Mouse (Mus musculus) v-Abl transformed pro-B cells (cell line): Measurements from ENCODE around the gene Olfml3.

ENCODE experiments used
- in situ Hi-C, 2 experiments: fragments of 400-800 bp; cut with MboI; formaldehyde crosslinking; loops; one replicate each; pipeline ENCODE4 v1.15.1; 2025; ENCODE audit not compliant: unreplicated experiment in 2 of 2

Olfml3 gene

GRCm38 (mm10) chr3:103737778-103738571 lies at the start of gene Olfml3:
Olfml3 (minus strand) TSS chr3:103738001.
- in situ Hi-C loops: loop anchor here (5.0 to 25.0 kb wide), 9 partner anchors 147 to 947 kb away; no protein-coding TSS in a partner anchor

GRCm38 (mm10) chr3:103787225-103787624 lies 49.4 kb upstream of the Olfml3 start:
- in situ Hi-C loops: loop anchor here (5.0 to 25.0 kb wide), 3 partner anchors 45 to 2000 kb away; partner anchors contain the start of gene Csde1 (in 1 of the 2)

GRCm38 (mm10) chr3:103782844-103783609 lies 45.2 kb upstream of the Olfml3 start:
- in situ Hi-C loops: loop anchor here in 1 of 2 experiments (25.0 kb wide), 2 partner anchors 771 to 2004 kb away; partner anchors contain the start of gene Csde1

GRCm38 (mm10) chr3:103780777-103781176 lies 43.0 kb upstream of the Olfml3 start:
- in situ Hi-C loops: loop anchor here in 1 of 2 experiments (25.0 kb wide), 2 partner anchors 768 to 2007 kb away; partner anchors contain the start of gene Csde1

- in situ Hi-C loops: loop anchor here in 1 of 2 experiments (25.0 kb wide), 2 partner anchors 768 to 2007 kb away; partner anchors contain the start of gene Csde1
These were observed 42.5 kb upstream of the Olfml3 start for GRCm38 (mm10) chr3:103780271-103780670.

GRCm38 (mm10) chr3:103779183-103779582 lies 41.4 kb upstream of the Olfml3 start:
- in situ Hi-C loops: loop anchor here in 1 of 2 experiments (25.0 kb wide), 2 partner anchors 767 to 2008 kb away; partner anchors contain the start of gene Csde1

- in situ Hi-C loops: loop anchor here in 1 of 2 experiments (25.0 kb wide), 2 partner anchors 766 to 2009 kb away; partner anchors contain the start of gene Csde1
These were observed 40.9 kb upstream of the Olfml3 start for GRCm38 (mm10) chr3:103778660-103779059.

GRCm38 (mm10) chr3:103777940-103778339 lies 40.1 kb upstream of the Olfml3 start:
- in situ Hi-C loops: loop anchor here in 1 of 2 experiments (25.0 kb wide), 2 partner anchors 766 to 2009 kb away; partner anchors contain the start of gene Csde1

- in situ Hi-C loops: no loop called here
These were observed 36.2 kb upstream of the Olfml3 start for GRCm38 (mm10) chr3:103774009-103774408.

- in situ Hi-C loops: no loop called here
These were observed 35.7 kb upstream of the Olfml3 start for GRCm38 (mm10) chr3:103773508-103773907.

- in situ Hi-C loops: no loop called here
These were observed 35.0 kb upstream of the Olfml3 start for GRCm38 (mm10) chr3:103772846-103773245.

- in situ Hi-C loops: no loop called here
These were observed 33.8 kb upstream of the Olfml3 start for GRCm38 (mm10) chr3:103771531-103772130.

- in situ Hi-C loops: no loop called here
These were observed 29.0 kb upstream of the Olfml3 start for GRCm38 (mm10) chr3:103766789-103767188.

GRCm38 (mm10) chr3:103759261-103759970 lies 21.6 kb upstream of the Olfml3 start:
- in situ Hi-C loops: no loop called here

- in situ Hi-C loops: no loop called here
These were observed 20.7 kb upstream of the Olfml3 start for GRCm38 (mm10) chr3:103758456-103758855.

GRCm38 (mm10) chr3:103756920-103757319 lies 19.1 kb upstream of the Olfml3 start:
- in situ Hi-C loops: no loop called here

- in situ Hi-C loops: no loop called here
These were observed 17.6 kb upstream of the Olfml3 start for GRCm38 (mm10) chr3:103755351-103755750.

- in situ Hi-C loops: no loop called here
These were observed 13.8 kb upstream of the Olfml3 start for GRCm38 (mm10) chr3:103751558-103751957.

- in situ Hi-C loops: loop anchor here in 1 of 2 experiments (25.0 kb wide), 1 partner anchor 709 kb away; no protein-coding TSS in a partner anchor
These were observed 8.9 kb upstream of the Olfml3 start for GRCm38 (mm10) chr3:103746711-103747110.
